26 mouse cellular contexts compared by ENCODE assay signal in the genomic region with DNA sequence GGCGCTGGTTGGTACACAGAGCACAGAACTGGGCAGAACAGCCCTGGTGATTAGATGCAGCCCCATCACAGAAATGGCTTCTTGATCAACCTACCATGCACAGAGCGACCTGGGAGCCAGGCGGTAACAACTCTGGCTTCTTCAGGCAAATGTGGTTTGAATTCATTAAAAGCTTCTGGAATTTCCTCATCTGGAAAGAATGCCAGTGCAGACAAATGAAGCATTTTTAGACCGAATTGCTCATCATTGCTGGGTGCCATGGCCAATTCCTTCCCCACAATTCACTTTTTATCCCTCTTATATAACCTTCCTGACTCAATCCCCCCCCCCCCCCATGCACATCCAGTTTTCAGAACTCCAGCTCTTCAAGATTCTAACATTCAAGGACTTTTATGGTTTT.
"Had no signal": no experiment of that assay in that cellular context is flagged by ENCODE, and none has a peak within 500 bp of the region (broad histone marks: within the 10 kb centered on the region; RNA-seq: fewer than 3 reads in every experiment).

No protein-coding gene starts in this region.

- H3K9ac ChIP-seq: heart, embryonic 12.5 days; hindbrain, embryonic 12.5 days; hindbrain, embryonic 14.5 days; intestine, embryonic 15.5 days; limb, embryonic 13.5 days; limb, embryonic 15.5 days; liver, embryonic 12.5 days; liver, embryonic 14.5 days had no signal

- H3K9me3 ChIP-seq: heart, embryonic 12.5 days; hindbrain, embryonic 10.5 days; hindbrain, embryonic 12.5 days; intestine, embryonic 15.5 days; limb, embryonic 13.5 days; limb, embryonic 15.5 days; liver, embryonic 12.5 days had no signal

- DNase-seq: gastrocnemius, adult 2 months; gastrocnemius, postnatal 10 days; gastrocnemius, postnatal 25 days; heart, adult 2 months; heart, postnatal 10 days; heart, postnatal 4 days; kidney, adult 18-20 months; kidney, adult 8-10 months; kidney, postnatal 10 days; kidney, postnatal 25 days; kidney, postnatal 4 days; layer of hippocampus, adult 9-11 months; layer of hippocampus, postnatal 36 days; left cerebral cortex, postnatal 4 days had no signal

- H3K36me3 ChIP-seq: heart, embryonic 12.5 days; hindbrain, embryonic 10.5 days; hindbrain, embryonic 12.5 days; intestine, embryonic 15.5 days; limb, embryonic 13.5 days; limb, embryonic 15.5 days; liver, embryonic 12.5 days had no signal

- H3K4me2 ChIP-seq: heart, embryonic 12.5 days; hindbrain, embryonic 12.5 days; hindbrain, embryonic 14.5 days; intestine, embryonic 15.5 days; limb, embryonic 13.5 days; limb, embryonic 15.5 days; liver, embryonic 12.5 days had no signal

- H3K4me1 ChIP-seq: heart, embryonic 12.5 days; hindbrain, embryonic 10.5 days; hindbrain, embryonic 12.5 days; intestine, embryonic 15.5 days; limb, embryonic 13.5 days; limb, embryonic 15.5 days; liver, embryonic 12.5 days had no signal

- H3K4me3 ChIP-seq: gastrocnemius, adult 2 months; heart, adult 2 months; heart, embryonic 12.5 days; hindbrain, embryonic 10.5 days; hindbrain, embryonic 12.5 days; intestine, embryonic 15.5 days; limb, embryonic 13.5 days; limb, embryonic 15.5 days; liver, embryonic 12.5 days had no signal

- H3K27me3 ChIP-seq: hindbrain, embryonic 12.5 days; intestine, embryonic 15.5 days; limb, embryonic 13.5 days; limb, embryonic 15.5 days; liver, embryonic 12.5 days had no signal

- ATAC-seq: hindbrain, embryonic 16.5 days; inflammation-experienced regulatory T-cells, adult 6 months; intestine, embryonic 15.5 days; intestine, postnatal 0 days; liver, embryonic 12.5 days had no signal

- H3K27ac ChIP-seq: gastrocnemius, adult 2 months; heart, adult 2 months; hindbrain, embryonic 10.5 days; hindbrain, embryonic 12.5 days; hindbrain, embryonic 14.5 days; intestine, embryonic 15.5 days; limb, embryonic 13.5 days; limb, embryonic 15.5 days; liver, embryonic 12.5 days; liver, embryonic 14.5 days had no signal
